17 mouse cellular contexts compared by ENCODE assay signal in genomic region chr17:67233063-67233462, GRCm38 (mm10).
"Had no signal": no experiment of that assay in that cellular context is flagged by ENCODE, and none has a peak within 500 bp of the region (broad histone marks: within the 10 kb centered on the region; RNA-seq: fewer than 3 reads in every experiment).

No protein-coding gene starts in this region.

- H3K27ac ChIP-seq: kidney, embryonic 15.5 days; limb, embryonic 12.5 days; liver, embryonic 13.5 days; lung, embryonic 15.5 days; midbrain, embryonic 10.5 days; neural tube, embryonic 13.5 days had no signal

- H3K4me1 ChIP-seq: liver, embryonic 13.5 days; lung, embryonic 15.5 days; neural tube, embryonic 13.5 days had no signal

- H3K27me3 ChIP-seq: kidney, embryonic 15.5 days; limb, embryonic 12.5 days; liver, embryonic 13.5 days; lung, embryonic 15.5 days; neural tube, embryonic 13.5 days had no signal

- H3K36me3 ChIP-seq: kidney, embryonic 15.5 days; limb, embryonic 12.5 days; liver, embryonic 13.5 days; lung, embryonic 15.5 days; midbrain, embryonic 10.5 days; neural tube, embryonic 13.5 days had no signal

- ATAC-seq: liver, postnatal 0 days had no signal

- H3K4me3 ChIP-seq: kidney, embryonic 15.5 days; limb, embryonic 12.5 days; liver, embryonic 13.5 days; lung, embryonic 15.5 days; midbrain, embryonic 10.5 days; neural tube, embryonic 13.5 days had no signal

- DNase-seq: kidney, adult 18-20 months; kidney, postnatal 25 days; liver; liver, embryonic 13.5 days; liver, postnatal 0 days; lung, postnatal 36 days; midbrain, embryonic 14.5 days; retina, postnatal 1 day; right cerebral cortex, postnatal 4 days; spleen, adult 18-20 months; thymus, adult 18-20 months; thymus, postnatal 25 days had no signal
